Mouse (Mus musculus): ENCODE data around the gene Ttk.

Gene Ttk

DNA sequence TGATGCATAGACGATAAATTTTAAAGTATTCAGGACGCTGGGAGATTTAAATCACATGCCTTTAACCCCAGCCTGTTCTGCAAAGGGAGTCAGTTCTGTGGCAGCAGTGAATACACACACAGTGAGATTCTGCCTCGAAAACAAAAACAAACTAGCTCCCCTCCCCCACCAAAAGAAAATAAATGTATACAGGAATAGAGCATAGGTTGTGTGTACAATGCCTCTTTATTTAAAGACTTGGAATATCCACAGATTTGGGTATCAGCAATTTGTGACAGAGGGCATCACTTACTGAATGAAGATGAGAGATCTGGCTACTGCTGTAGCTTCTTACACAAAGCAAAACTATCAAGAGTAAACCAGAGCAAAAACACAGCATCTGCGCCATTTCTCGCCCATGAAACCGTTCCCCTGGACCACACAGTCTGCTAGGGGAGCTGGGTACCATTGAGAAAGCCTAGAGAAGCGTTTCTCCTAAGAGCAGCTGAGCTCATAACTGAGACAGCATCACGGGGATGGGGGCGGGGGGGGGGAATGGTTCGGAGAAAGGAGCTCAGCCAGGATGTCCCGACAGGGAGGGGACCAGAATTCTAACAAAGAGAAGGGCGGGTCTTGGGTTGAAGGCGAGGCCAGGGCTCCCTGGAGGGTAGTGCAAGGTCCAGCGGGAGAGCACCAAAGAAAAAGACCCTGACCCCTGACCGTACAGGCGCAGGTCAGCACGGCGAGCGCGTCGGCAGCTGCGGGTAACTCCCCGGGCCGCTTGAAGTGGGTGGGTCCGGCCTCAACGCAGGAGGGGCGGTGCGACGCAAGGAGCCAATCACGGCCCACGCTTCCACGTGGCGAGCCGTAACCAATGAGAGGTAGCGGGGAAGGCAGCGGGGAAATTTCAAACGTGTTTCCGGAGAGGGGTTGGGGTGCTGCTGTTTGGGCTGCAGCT lies at the start of gene Ttk:
Gene Ttk (plus strand): TSS at position 879 of the 937 bp plus-strand sequence.
- DNase-seq = peak; percentile 87

DNA sequence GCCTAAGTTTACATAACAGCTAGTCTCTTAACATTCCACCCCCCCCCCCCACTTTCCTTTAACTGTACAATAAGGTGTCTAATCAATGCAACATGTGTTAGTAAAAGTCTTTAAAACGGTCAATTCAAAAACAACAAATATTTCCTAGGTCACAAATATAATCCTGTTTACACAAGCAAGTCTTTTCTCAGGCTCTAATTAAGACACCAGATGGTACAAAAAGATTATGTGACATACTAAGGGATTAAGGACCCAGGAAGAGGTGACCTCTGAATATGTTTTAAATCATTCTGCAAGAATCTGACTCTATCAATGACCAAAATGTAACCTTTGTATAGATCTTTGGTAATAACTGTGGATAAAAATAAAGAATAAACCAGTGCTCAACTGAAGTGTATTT lies 49.0 kb upstream of the Ttk start:
- DNase-seq = no peak

- DNase-seq = no peak
Observed at GRCm38 (mm10) chr9:83789326-83789725, 45.2 kb upstream of the Ttk start.

GRCm38 (mm10) chr9:83796875-83797274 lies 37.6 kb upstream of the Ttk start:
- DNase-seq = no peak

GRCm38 (mm10) chr9:83797898-83798297 lies 36.6 kb upstream of the Ttk start:
- no peak for DNase-seq

- DNase-seq = no peak
Observed at GRCm38 (mm10) chr9:83804341-83804740, 30.1 kb upstream of the Ttk start.

DNA sequence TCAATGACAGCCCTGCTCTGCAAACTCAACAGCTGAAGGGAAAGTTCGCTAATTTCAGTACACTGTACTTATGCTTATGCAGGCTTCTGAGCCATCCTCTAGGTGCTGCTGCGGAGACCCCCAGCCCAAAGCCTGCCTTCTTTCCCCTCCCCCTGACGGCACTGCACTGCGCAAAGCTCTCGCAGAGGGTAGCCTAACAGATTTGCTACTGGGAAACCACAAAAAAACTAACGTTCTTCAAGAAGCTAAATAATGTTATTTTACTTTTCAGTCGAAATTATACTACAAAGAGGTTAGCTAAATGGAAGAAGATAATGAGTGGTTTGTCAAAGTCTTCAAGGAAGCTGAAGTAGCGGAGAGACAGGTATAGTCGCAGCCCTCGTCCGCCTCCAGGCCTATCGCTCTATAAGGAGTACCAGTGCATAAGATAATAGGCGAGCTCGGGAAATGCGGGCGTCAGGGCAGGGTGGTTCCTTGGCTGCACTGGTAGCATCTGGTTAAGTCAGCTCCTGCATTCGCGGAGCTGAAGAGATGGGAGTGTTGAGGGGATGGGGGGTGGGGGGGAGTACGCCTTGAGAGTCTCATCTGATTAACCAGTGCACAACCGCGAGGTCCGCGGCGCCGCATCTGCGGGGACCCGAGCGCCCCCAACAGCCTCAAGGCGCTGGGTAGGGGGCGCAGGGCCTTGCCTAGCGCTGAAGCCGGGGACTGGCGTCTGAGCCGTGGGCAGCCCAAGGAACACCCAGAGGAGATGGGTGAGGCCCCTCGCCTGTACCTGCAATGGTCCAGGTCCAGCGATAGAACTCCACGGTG lies 29.1 kb upstream of the Ttk start:
- no peak for DNase-seq

DNA sequence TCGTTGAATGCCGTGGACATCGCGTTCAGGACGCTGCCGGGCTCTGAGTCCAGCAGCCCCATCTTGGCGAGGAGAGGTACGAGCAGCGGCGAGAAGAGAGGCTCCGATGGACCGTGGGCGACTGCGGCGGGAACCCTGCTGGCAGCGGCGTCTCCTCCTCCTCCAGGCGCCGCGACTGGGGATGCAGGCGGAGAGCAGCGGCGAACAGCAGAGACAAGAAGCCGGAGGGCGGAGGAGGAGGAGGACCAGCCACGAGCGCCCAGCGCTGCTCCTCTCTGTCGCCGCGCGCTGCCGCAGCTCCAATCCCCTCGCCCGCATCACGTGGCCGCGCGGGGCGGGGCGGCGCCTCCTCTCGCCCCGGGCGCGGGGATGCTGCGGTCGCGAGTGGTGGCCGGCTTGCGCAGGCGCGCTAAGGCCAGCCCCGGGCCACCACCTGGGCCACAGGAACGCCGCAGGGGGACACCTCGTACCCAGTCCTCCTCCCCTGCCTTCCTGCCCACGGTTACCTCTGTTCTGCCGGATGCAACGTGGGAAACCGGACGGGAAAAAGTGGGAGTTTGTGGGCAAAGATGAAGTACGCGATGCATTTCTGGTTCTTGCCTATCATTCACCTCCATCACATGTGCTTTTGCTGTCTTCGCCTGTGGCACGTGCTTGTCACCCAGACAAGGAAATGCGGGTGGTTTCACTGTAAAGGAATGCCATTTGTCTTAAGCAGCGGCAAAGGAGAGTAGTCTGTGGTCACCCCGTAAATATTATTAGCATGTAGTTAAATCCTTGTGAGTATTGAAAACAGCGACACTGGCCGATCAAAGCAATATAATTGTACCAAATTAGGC lies 28.3 kb upstream of the Ttk start, which contains the start of gene Elovl4:
Gene Elovl4 (minus strand): TSS at position 301 of the 839 bp plus-strand sequence.
- DNase-seq = peak; percentile 9

- DNase-seq = no peak
Observed at GRCm38 (mm10) chr9:83807562-83807961, 26.9 kb upstream of the Ttk start.

DNA sequence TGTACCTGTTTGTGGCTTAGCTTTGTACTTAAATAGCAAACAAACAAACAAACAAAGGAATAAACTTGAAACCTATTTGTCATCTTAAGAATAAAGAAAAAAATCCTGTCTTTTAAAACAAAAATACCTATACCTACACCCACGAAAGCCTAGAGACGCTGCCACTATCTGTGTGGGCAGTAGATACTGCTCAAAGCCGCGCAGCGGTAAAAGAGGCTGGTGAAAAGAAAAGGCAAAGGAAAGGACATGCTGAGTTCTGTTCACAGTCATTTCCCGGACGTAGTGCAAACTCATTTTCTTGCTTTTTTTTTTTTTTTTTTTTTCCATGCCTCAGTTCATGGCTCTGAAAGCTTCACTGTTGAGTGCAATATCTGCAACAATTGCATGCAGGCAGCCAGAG lies 15.3 kb upstream of the Ttk start:
- DNase-seq = no peak

DNA sequence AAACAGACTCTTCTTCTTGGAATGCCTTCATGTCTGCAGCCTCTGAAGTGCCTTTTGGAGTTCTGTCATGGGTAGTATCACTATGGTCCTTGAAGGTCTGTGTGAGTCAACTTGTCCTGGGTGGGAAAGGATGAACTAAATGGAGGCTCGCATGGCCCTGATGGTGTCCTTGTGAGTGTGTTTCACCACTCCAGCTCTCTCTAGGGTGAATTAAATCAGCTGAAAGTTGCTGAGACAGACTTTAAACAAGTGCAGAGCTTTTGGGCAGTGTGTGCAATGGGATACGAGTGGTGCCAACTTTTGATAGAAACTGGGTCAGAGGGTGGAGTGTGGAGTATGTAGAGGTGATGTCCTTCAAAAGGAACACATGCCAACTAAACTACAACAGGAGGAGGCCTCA lies 13.5 kb upstream of the Ttk start:
- DNase-seq = no peak

DNA sequence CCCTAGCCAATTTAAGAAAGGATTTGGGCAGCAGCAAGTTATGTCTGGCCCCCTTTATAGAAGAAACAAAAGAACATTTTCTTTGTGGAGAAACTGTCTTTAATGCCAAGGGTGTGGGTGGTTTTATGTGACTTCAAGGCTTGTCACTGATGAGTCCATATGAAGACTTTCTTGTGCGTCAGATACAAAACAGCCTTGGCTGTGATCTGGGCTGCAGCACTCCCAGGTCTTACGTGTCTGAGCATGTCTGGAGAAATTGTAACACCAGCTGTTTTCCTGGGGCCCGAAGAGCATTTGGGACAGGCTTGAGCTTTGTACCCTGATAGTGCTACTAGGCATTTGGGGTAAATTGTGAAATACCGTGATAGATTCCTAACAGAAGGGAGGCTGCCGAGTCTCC lies 11.6 kb upstream of the Ttk start:
- no peak for DNase-seq

DNA sequence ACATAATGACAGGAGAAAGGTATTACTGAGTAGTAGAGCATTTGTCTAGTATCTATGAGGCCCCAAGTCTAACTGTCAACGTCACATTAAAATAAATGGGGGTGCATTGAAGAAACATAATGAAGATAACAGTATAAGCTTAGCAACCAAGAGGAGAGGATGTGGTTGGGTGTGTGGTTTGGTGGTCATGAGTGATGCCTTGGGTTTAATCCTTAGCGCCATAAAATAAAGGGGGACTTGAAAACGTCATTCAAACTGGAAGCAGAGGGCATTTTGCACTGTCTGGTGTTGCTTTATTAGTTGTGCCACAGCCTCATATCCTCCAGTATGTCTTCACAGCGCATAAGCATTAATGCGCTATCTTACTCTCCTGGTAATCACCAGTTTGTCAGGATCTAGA lies 4.6 kb upstream of the Ttk start:
- no peak for DNase-seq

GRCm38 (mm10) chr9:83831152-83831551 lies 3.3 kb upstream of the Ttk start:
- DNase-seq = no peak

- DNase-seq = no peak
Observed at GRCm38 (mm10) chr9:83834748-83835313, 342 bp downstream of the Ttk start.

DNA sequence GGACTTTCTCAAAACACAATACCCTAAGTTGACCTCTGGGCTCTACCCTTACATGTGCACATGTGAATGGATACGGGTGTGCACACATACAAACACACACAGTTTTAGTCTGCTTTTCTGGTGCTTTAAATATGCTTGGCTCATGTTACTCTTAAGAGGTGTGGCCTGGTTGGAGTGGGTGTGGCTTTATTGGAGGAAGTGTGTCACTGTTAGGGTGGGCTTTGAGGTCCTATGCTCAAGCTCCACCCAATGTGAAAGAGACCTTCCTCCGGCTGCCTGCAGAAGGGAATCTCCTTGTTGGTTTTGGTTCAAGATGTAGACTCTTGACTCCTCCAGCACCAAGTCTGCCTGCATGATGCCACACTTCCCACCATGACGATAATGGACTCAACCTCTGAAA lies 18.0 kb downstream of the Ttk start:
- no peak for DNase-seq

- DNase-seq = no peak
Observed at GRCm38 (mm10) chr9:83865165-83865564, 30.7 kb downstream of the Ttk start.

- DNase-seq = peak; percentile 2
Observed at GRCm38 (mm10) chr9:83882191-83882590, 47.7 kb downstream of the Ttk start.

DNA sequence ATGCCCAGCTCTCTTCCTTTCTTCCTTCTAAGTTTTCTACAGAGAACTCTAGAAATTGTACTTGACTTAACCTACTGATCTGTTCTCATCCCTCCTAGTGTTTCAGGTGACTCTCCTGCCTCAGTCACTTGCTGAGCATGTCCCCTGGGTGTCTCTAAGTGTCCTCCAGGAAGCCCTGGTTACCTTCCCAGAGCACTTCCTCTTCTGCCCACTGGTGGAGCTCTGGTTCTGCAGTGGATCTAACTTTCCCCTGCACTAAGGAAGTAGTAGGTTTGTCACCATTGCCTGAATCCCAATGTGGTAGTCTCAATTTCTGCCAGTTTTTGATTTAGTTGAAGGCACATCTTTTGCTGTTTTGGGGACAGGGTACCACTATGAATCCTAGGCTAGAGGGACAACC lies 51.7 kb downstream of the Ttk start:
- DNase-seq = no peak

DNA sequence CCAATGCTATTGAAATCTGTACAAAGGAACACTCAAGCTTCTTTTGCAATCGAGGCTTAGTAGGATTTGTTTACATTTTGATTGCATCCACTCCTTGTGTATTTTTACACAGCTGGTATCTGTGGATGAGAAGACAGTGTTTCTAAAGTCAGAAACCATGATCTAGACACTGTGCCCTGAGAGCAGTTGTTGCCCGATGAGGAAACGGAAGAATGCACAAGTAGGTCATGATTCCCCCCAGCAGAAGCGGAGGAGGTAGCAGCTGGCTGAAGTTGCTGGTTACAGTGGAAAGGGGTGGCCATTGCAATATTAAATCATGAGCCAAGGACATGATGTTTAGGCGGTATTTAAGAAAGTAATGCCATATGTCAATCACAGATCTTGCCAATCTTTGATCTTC lies 53.7 kb downstream of the Ttk start:
- no peak for DNase-seq

DNA sequence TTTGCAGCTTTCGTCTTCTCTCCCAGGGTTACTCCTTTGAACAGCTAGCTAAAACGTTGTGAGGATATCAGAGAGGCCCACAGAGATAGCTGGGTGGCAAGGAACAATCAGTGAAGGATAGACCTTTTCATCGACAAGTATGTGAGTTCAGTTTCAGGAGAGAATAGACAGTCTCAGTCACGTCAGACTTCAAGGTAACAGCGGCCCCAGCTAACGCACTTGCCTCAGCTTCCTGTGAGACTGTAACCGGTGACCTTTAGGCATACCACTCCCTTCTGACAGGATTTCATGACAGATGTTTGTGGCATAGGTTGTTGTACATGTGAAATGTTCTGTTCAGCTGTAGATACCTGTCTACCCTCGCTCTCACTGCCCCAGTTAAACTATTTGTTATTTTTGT lies 58.6 kb downstream of the Ttk start:
- DNase-seq = no peak

DNA sequence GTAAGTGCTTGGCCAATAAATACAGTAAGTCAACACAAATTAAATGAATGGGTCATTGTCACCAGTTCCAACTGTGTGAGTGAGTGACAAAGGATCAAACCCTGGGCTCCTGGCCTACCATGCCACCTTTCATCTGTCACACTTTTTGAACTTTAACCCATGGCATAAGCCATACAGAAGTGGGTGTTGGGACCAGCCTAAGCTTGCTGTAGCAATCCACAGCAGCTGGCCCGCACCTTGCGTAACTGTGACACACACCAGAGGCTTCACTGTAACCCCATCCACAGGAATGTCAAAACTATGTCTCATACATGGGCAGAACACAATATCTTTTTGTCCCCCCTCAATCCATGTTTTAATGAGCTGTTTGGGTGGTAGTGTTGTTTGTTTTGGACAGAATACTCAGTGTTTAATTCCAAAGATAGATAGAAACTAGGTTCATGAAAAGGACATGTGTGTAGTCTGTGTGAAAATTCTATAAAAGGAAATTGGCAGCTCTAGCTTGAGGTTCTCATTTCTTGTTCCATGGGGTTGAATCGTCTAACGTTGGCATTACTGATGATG lies 59.4 kb downstream of the Ttk start:
- DNase-seq = no peak

All from kidney, adult 11 months (tissue).